Mouse (Mus musculus): ENCODE results near the gene Mrpl10.

The Mrpl10 gene

GRCm38 (mm10) chr11:97041022-97041899, at the start of gene Mrpl10, which contains the start of gene Lrrc46:
Gene Mrpl10, plus strand, starts transcription at chr11:97041560.
Gene Lrrc46, minus strand, starts transcription at chr11:97041407.
- DNase-seq (ENCODE audit: low spot score) = peak; percentile 92

GRCm38 (mm10) chr11:96992722-96993311, 48.5 kb upstream of the Mrpl10 start:
- DNase-seq (ENCODE audit: low spot score) = peak; percentile 69

- no peak for DNase-seq (ENCODE audit: low spot score)
Observed at GRCm38 (mm10) chr11:96995031-96995430, 46.3 kb upstream of the Mrpl10 start.

- DNase-seq (ENCODE audit: low spot score) = no peak
Observed at GRCm38 (mm10) chr11:96995836-96996772, 45.3 kb upstream of the Mrpl10 start.

- DNase-seq (ENCODE audit: low spot score) = no peak
Observed at GRCm38 (mm10) chr11:96996773-96997379, 44.5 kb upstream of the Mrpl10 start.

GRCm38 (mm10) chr11:96997380-96997956, 43.9 kb upstream of the Mrpl10 start:
- DNase-seq (ENCODE audit: low spot score) = no peak

- no peak for DNase-seq (ENCODE audit: low spot score)
Observed at GRCm38 (mm10) chr11:97003170-97003569, 38.2 kb upstream of the Mrpl10 start.

GRCm38 (mm10) chr11:97007093-97007794, 34.1 kb upstream of the Mrpl10 start:
- DNase-seq (ENCODE audit: low spot score) = no peak

- no peak for DNase-seq (ENCODE audit: low spot score)
Observed at GRCm38 (mm10) chr11:97009198-97009790, 32.1 kb upstream of the Mrpl10 start.

- DNase-seq (ENCODE audit: low spot score) = no peak
Observed at GRCm38 (mm10) chr11:97013121-97013670, 28.2 kb upstream of the Mrpl10 start, which contains the start of gene Sp6. Gene Sp6, plus strand, starts transcription at chr11:97013394.

GRCm38 (mm10) chr11:97017696-97018582, 23.4 kb upstream of the Mrpl10 start:
- DNase-seq (ENCODE audit: low spot score) = peak; percentile 13

GRCm38 (mm10) chr11:97018583-97019344, 22.6 kb upstream of the Mrpl10 start:
- peak; percentile 44 for DNase-seq (ENCODE audit: low spot score)

- no peak for DNase-seq (ENCODE audit: low spot score)
Observed at GRCm38 (mm10) chr11:97019345-97019708, 22.0 kb upstream of the Mrpl10 start.

GRCm38 (mm10) chr11:97021121-97021765, 20.1 kb upstream of the Mrpl10 start:
- no peak for DNase-seq (ENCODE audit: low spot score)

GRCm38 (mm10) chr11:97021873-97022484, 19.4 kb upstream of the Mrpl10 start:
- DNase-seq (ENCODE audit: low spot score) = peak; percentile 58

GRCm38 (mm10) chr11:97024977-97025376, 16.4 kb upstream of the Mrpl10 start:
- no peak for DNase-seq (ENCODE audit: low spot score)

GRCm38 (mm10) chr11:97025721-97026344, 15.5 kb upstream of the Mrpl10 start:
- peak; percentile 78 for DNase-seq (ENCODE audit: low spot score)
